Mouse (Mus musculus): Measurements from ENCODE around the gene Fktn. TPM values are rescaled to one million over a fixed set of nuclear protein-coding genes. Genes with fewer than 3 reads are reported as not detected.
"Not testable (repeated sequence)": the region's sequence is repeated elsewhere in the genome, so short reads cannot be mapped to it uniquely, and the experiment has no call there.

Fktn gene
- polyA plus RNA-seq, 1 experiment from 2014 or later, result 22.8 TPM

DNA sequence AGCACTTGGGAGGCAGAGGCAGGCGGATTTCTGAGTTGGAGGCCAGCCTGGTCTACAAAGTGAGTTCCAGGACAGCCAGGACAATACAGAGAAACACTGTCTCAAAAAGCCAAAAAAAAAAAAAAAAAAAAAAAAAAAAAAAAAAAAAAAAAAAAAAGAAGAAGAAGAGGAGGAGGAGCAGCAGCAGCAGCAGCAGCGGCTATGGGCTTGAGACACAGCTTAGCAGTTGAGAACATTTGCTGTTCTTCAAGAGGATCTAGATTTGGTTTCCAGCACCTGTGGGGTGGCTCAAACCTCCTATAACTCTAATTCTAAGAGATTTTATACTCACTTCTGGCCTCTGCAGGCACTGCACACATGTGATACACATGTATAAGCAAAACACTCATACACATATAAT is 12.3 kb downstream of the Fktn start:
- H3K4me1 ChIP-seq (replicated peaks); H3K4me3 ChIP-seq; H3K27ac ChIP-seq (replicated peaks); H3K4me2 ChIP-seq; H3K9me3 ChIP-seq; H3K27me3 ChIP-seq; ATAC-seq (ENCODE audit: low FRiP score, low read depth); H3K9ac ChIP-seq: not testable (repeated sequence)
- 93% methylated on average over 2 of the region's 2 CpGs for WGBS
- peaks cover 25% of the 10 kb centered on the region for H3K36me3 ChIP-seq

GRCm38 (mm10) chr4:53728121-53728520 is 14.3 kb downstream of the Fktn start:
- Histone ChIP-seq H3K9me3 (no peaks in the 10 kb centered on the region), H3K4me2 (no peak overlapping the region), H3K9ac (no peak overlapping the region), H3K4me1 (replicated peaks) (no peaks in the 10 kb centered on the region), H3K27ac (replicated peaks) (no peak overlapping the region), H3K27me3 (no peaks in the 10 kb centered on the region), H3K4me3 (no peak overlapping the region), H3K36me3 (peaks cover 25% of the 10 kb centered on the region)
- ATAC-seq (ENCODE audit: low FRiP score, low read depth), result no peak
- 100% methylated on average over 1 of the region's 1 CpGs for WGBS

DNA sequence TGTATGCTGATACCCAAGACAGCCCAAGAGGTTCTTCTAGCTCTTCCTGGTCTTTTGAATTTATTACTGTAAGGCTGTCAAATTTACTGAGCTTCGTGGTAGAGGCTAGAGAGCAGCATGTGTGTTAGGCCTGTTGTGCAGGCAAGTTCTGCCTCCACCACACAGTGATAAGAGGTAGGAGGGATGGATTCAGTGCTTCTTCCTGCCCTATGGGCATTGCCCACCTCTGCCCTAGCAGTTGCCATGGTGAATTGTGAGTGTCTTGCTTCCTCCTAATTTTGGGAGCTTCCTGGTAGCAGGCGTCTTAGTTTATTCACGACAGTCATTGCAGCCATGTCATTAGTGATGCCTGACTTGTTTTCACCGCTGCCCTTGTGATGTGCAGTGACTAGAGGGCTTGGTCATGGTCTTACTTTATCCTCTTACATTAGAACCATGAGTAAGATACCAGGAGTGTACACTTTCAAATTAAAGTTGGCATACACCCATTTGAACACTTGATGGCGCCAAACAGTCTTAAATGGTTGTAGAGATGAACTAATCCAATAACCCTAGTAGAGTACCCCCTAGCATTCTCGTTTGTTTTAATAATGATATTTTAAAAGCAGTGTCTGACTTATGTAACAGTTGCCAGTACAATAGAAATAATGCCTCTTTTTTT is 25.3 kb downstream of the Fktn start:
- peak; percentile 68; the same call in 1 of the 2 replicates for ATAC-seq (ENCODE audit: low FRiP score, low read depth)

DNA sequence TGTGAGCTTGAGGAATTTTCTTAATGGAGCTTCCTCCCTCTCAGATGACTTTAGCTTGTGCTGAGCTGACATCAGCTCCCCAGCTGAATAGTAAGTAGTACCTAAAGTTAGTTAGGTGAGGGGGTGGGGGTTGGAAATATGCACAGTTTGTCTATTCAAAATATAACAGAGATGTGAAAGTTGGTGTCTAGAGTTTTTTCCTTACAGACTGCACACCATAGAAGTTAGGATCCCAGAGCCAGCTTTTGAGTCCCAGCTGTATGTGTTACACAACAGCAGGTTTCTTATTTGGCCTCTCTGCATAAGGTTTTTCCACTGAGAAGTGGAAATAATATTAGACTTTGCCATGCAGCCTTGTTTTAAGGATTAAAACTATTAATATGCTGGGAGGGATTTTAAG is 36.0 kb downstream of the Fktn start:
- no peaks in the 10 kb centered on the region for H3K27me3 ChIP-seq
- ATAC-seq (ENCODE audit: low FRiP score, low read depth), result no peak
- H3K9me3 ChIP-seq, result no peaks in the 10 kb centered on the region
- H3K4me1 ChIP-seq (replicated peaks), result no peaks in the 10 kb centered on the region
- H3K27ac ChIP-seq (replicated peaks), result no peak overlapping the region
- H3K4me2 ChIP-seq, result no peak overlapping the region
- no peak overlapping the region for H3K9ac ChIP-seq
- H3K36me3 ChIP-seq, result peaks cover 26% of the 10 kb centered on the region
- H3K4me3 ChIP-seq, result no peak overlapping the region

More for the DNA sequence above, 25.3 kb downstream of the Fktn start:
- 41% methylated on average over 6 of the region's 6 CpGs for WGBS
- Histone ChIP-seq H3K27me3 (no peaks in the 10 kb centered on the region), H3K9ac (no peak overlapping the region), H3K27ac (replicated peaks) (no peak overlapping the region), H3K4me3 (no peak overlapping the region), H3K9me3 (no peaks in the 10 kb centered on the region), H3K4me1 (replicated peaks) (no peaks in the 10 kb centered on the region), H3K36me3 (peaks cover 40% of the 10 kb centered on the region), H3K4me2 (no peak overlapping the region)

DNA sequence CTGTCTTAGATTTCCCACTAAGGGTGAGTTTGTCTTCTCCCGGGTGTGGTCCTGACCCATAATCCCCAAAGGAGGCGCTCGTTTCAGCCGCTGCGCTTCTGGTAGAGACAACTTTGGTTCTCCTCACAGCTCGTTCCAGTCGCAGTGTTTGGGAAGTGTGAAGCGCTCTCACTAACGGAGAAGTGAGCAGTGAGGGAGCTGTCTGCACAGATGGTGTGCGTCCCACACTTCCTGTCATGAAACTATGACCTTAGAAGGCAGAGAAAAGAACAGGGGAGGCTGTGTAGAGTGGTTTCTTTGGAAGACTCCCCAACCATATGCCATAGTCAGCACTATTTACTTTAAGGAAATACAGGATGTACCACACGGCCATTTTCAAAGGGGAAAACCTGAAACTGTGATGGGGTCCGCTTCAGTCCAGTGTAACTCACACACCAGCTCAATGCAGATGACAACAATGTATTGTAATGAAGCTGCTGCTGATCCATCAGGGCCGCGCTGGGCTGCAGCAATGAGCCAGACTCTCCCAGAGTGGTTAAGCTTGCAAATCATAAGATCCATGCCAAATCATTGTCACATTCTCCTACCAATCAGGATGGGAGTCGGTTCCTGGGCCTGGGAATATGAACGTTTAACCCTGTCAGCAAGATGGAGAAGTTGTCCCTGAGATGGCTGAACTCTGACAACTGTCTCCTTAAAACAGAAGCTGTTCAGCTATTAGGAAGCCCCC is 36.8 kb downstream of the Fktn start:
- Histone ChIP-seq H3K4me3 (no peak overlapping the region), H3K4me1 (replicated peaks) (no peaks in the 10 kb centered on the region), H3K27ac (replicated peaks) (no peak overlapping the region), H3K27me3 (no peaks in the 10 kb centered on the region), H3K4me2 (no peak overlapping the region), H3K36me3 (peaks cover 26% of the 10 kb centered on the region), H3K9me3 (no peaks in the 10 kb centered on the region), H3K9ac (no peak overlapping the region)
- ATAC-seq (ENCODE audit: low FRiP score, low read depth), result no peak
- 82% methylated on average over 16 of the region's 16 CpGs for WGBS

DNA sequence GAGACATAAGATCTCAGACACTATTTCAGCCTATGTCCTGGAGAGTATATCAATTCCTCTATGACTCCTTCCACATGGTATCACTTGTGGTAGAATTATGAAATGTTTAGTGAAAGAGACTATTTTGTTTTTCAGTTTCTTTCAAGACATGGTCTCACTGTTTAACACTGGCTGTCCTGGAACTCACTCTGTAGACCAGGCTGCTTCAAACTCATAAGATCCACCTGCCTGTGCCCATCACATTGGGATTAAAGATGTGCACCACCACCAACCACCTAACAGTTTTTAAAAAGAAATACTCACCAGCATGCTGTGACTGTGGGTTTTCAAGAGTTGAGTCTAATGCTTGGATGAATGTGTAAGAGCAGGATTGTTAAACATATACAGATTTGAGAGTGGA is 43.2 kb downstream of the Fktn start:
- H3K27me3 ChIP-seq, result no peaks in the 10 kb centered on the region
- H3K4me3 ChIP-seq, result no peak overlapping the region
- no peak overlapping the region for H3K9ac ChIP-seq
- H3K4me1 ChIP-seq (replicated peaks), result no peaks in the 10 kb centered on the region
- no peak overlapping the region for H3K4me2 ChIP-seq
- H3K27ac ChIP-seq (replicated peaks), result no peak overlapping the region
- H3K9me3 ChIP-seq, result no peaks in the 10 kb centered on the region
- no peak for ATAC-seq (ENCODE audit: low FRiP score, low read depth)
- peaks cover 22% of the 10 kb centered on the region; the same call in 1 of the 2 replicates for H3K36me3 ChIP-seq

DNA sequence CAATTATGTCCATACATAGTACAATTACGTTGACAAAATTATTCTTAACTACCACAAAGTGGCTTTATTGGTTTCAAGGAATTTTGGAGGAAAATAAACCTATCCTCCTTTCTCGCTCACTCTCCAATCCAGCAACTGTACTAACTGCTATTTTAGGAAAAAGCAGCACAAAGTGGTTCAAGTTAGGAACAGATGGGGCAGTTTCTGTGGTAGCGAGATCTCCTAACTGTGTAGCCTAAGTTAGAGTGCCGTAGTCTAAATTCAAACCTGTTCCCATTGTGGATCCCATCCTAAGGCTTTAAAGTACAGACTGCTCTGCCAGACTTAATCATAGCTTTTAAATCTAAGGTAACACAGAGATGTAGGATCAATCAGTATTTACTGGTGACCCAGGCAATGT is 45.0 kb downstream of the Fktn start:
- WGBS, result 94% methylated on average over 4 of the region's 4 CpGs
- Histone ChIP-seq H3K27ac (replicated peaks) (no peak overlapping the region), H3K27me3 (no peaks in the 10 kb centered on the region), H3K9me3 (no peaks in the 10 kb centered on the region), H3K9ac (no peak overlapping the region), H3K4me2 (no peak overlapping the region), H3K4me1 (replicated peaks) (no peaks in the 10 kb centered on the region), H3K4me3 (no peak overlapping the region), H3K36me3 (peaks cover 31% of the 10 kb centered on the region)
- no peak for ATAC-seq (ENCODE audit: low FRiP score, low read depth)

- 96% methylated on average over 3 of the region's 3 CpGs for WGBS
- no peaks in the 10 kb centered on the region for H3K9me3 ChIP-seq
- H3K4me1 ChIP-seq (replicated peaks), result no peaks in the 10 kb centered on the region
Observed at GRCm38 (mm10) chr4:53759678-53760077, 45.9 kb downstream of the Fktn start.

GRCm38 (mm10) chr4:53762501-53762900 is 48.7 kb downstream of the Fktn start:
- Histone ChIP-seq H3K4me3 (no peak overlapping the region), H3K4me1 (replicated peaks) (no peaks in the 10 kb centered on the region), H3K27ac (replicated peaks) (no peak overlapping the region), H3K4me2 (no peak overlapping the region), H3K36me3 (peaks cover 32% of the 10 kb centered on the region), H3K9ac (no peak overlapping the region), H3K27me3 (no peaks in the 10 kb centered on the region), H3K9me3 (no peaks in the 10 kb centered on the region)
- ATAC-seq (ENCODE audit: low FRiP score, low read depth), result no peak
- WGBS, result 50% methylated on average over 3 of the region's 3 CpGs

More at GRCm38 (mm10) chr4:53759678-53760077, 45.9 kb downstream of the Fktn start:
- no peaks in the 10 kb centered on the region for H3K27me3 ChIP-seq
- H3K4me3 ChIP-seq, result no peak overlapping the region
- H3K9ac ChIP-seq, result no peak overlapping the region
- no peak overlapping the region for H3K4me2 ChIP-seq
- peaks cover 27% of the 10 kb centered on the region for H3K36me3 ChIP-seq
- H3K27ac ChIP-seq (replicated peaks), result no peak overlapping the region
- ATAC-seq (ENCODE audit: low FRiP score, low read depth), result no peak

DNA sequence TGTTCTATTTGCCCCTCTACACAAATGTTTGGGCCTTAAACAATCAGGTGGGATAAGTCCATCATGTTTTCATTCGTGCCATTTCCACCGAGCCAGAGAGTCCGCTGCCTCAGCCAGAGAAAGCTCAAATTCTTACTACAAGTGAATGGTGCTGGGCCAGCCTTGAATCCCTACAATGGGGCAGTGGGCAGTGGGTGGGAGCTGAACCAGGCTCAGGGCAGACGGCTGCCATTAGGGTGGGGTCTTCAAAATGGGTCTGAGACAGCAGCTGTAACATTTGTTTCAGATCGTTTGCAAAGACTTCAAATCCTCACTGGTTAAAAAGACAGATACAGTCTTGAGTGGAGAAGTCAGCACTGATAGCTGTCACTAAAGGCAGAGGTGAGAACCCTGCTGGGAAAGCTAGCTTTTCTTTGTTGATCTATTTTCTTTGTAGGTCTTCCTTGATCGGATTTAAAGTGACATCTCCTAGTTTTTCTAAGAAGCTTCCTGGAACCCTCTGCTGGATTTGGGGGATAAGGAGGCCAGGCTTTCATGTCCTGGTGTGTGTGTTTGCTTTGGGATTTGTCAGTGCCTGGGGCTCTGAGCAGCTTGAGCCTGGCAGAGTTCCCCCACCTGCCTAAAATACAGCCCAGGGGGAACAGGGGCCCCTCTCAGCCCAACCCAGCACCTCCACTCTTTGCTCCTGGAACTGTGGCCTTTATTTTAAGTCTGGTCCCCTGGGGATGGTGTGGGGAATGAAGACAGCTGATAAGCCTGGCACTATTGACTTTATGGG is 57.3 kb downstream of the Fktn start:
- Histone ChIP-seq H3K4me2 (no peak overlapping the region), H3K9me3 (no peaks in the 10 kb centered on the region), H3K4me3 (no peak overlapping the region), H3K36me3 (0 out of 2 replicates have a peak, but pooled peaks cover 6% of the 10 kb centered on the region), H3K4me1 (replicated peaks) (no peaks in the 10 kb centered on the region), H3K27ac (replicated peaks) (no peak overlapping the region), H3K27me3 (peaks cover 3% of the 10 kb centered on the region; the same call in 1 of the 2 replicates), H3K9ac (no peak overlapping the region)
- no peak for ATAC-seq (ENCODE audit: low FRiP score, low read depth)
- WGBS, result 27% methylated on average over 6 of the region's 6 CpGs

GRCm38 (mm10) chr4:53772004-53772403 is 58.2 kb downstream of the Fktn start:
- no peak for ATAC-seq (ENCODE audit: low FRiP score, low read depth)
- Histone ChIP-seq H3K27ac (replicated peaks) (no peak overlapping the region), H3K4me3 (no peak overlapping the region), H3K9ac (no peak overlapping the region), H3K4me1 (replicated peaks) (no peaks in the 10 kb centered on the region), H3K36me3 (0 out of 2 replicates have a peak, but pooled peaks cover 5% of the 10 kb centered on the region), H3K9me3 (no peaks in the 10 kb centered on the region), H3K4me2 (no peak overlapping the region), H3K27me3 (peaks cover 5% of the 10 kb centered on the region; the same call in 1 of the 2 replicates)
- WGBS, result 72% methylated on average over 5 of the region's 5 CpGs

DNA sequence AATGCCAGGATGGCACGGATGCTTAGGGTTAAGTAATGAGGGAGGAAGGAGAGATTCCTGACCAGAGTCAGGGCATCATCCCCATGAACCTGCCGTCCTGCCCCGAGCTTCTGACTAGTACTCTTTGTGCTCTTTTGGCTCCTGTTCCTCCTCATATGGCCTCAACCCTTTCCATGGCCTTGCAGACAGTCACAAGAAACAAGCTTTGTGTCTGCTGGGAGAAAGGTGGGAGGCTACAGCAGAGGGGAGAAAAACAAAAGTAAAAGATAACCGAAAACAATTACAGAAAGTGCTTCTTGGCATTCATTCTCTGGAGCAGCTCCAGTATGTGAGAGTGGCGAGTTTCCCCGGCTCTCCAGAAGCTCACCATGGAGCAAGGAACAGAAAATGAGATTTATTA is 60.1 kb downstream of the Fktn start:
- Histone ChIP-seq H3K27ac (replicated peaks) (no peak overlapping the region), H3K27me3 (peaks cover 13% of the 10 kb centered on the region; the same call in 1 of the 2 replicates), H3K36me3 (no peaks in the 10 kb centered on the region), H3K4me2 (no peak overlapping the region), H3K4me1 (replicated peaks) (peaks cover under 1% of the 10 kb centered on the region), H3K9ac (no peak overlapping the region), H3K4me3 (no peak overlapping the region), H3K9me3 (no peaks in the 10 kb centered on the region)
- 55% methylated on average over 6 of the region's 6 CpGs for WGBS
- ATAC-seq (ENCODE audit: low FRiP score, low read depth), result no peak
